Mouse (Mus musculus): ENCODE measurements around the gene Slc5a5. TPM values are rescaled to one million over a fixed set of nuclear protein-coding genes. Genes with fewer than 3 reads are reported as not detected.
A peak's percentile ranks its signal among the peaks of the same experiment; 100 is the strongest.

Gene Slc5a5
- polyA plus RNA-seq, 1 experiment from 2014 or later = 1.9 TPM

DNA sequence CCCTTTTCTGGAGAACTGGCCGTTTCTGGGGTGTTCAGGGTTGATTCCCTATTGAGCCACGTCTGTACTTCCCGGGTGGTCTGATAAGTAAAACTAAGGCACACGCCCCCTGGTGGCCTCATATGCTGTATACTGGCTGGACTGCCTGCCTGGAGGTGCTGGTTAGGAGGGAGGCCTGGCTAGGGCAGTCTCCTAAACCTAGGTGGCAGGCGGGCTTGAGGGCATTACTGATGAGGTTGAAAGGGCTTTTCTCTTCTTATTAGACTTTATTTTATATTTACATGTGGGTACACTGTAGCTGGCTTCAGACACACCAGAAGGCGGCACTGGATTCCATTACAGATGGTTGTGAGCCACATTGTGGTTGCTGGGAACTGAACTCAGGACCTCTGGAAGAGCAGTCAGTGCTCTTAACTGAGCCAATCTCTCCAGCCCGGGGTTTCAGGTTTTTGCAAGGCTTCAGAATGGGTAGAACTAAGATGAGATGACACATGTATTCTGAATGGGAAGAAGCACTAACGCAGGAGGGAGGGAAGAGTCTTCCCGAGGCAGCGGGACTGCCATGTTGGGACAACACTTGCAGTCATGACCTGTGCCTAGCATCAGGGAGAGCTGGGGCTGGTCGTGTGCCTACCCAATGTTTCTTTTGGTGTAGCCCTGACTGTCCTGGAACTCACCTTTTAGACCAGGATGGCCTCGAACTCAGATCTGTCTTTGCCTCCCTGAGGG lies 1.3 kb upstream of the Slc5a5 start:
- H3K9me3 ChIP-seq (replicated peaks; ENCODE audit: control insufficient read depth, low read length, poor library complexity, severe bottlenecking) = no peaks in the 10 kb centered on the region
- no peak overlapping the region for H3K4me2 ChIP-seq (ENCODE audit: low read length)
- ATAC-seq = no peak
- 29% methylated on average over 12 of the region's 12 CpGs for WGBS
- H3K4me1 ChIP-seq (ENCODE audit: control insufficient read depth, insufficient read depth, low read length) = peaks cover 11% of the 10 kb centered on the region
- no peak overlapping the region for H3K27ac ChIP-seq (ENCODE audit: low read length)
- peaks cover 51% of the 10 kb centered on the region for H3K27me3 ChIP-seq (ENCODE audit: control insufficient read depth, insufficient read depth, low read depth, low read length)
- no peak overlapping the region for H3K9ac ChIP-seq (ENCODE audit: low read depth, low read length)
- peaks cover 25% of the 10 kb centered on the region for H3K36me3 ChIP-seq (ENCODE audit: control insufficient read depth, insufficient read depth, low read length)
- H3K4me3 ChIP-seq (ENCODE audit: low read depth, low read length) = no peak overlapping the region

- no peak for ATAC-seq
- WGBS = 32% methylated on average over 20 of the region's 20 CpGs
Observed at GRCm38 (mm10) chr8:70892896-70893655, 519 bp upstream of the Slc5a5 start.

GRCm38 (mm10) chr8:70891356-70891755 lies 1.2 kb downstream of the Slc5a5 start:
- Histone ChIP-seq H3K4me3 (ENCODE audit: low read depth, low read length) (no peak overlapping the region), H3K27ac (ENCODE audit: low read length) (no peak overlapping the region), H3K4me2 (ENCODE audit: low read length) (no peak overlapping the region), H3K27me3 (ENCODE audit: control insufficient read depth, insufficient read depth, low read depth, low read length) (peaks cover 51% of the 10 kb centered on the region), H3K36me3 (ENCODE audit: control insufficient read depth, insufficient read depth, low read length) (peaks cover 25% of the 10 kb centered on the region), H3K4me1 (ENCODE audit: control insufficient read depth, insufficient read depth, low read length) (peaks cover 9% of the 10 kb centered on the region), H3K9me3 (replicated peaks; ENCODE audit: control insufficient read depth, low read length, poor library complexity, severe bottlenecking) (no peaks in the 10 kb centered on the region), H3K9ac (ENCODE audit: low read depth, low read length) (no peak overlapping the region)
- no peak for ATAC-seq
- 12% methylated on average over 21 of the region's 21 CpGs for WGBS

More at GRCm38 (mm10) chr8:70892896-70893655, 519 bp upstream of the Slc5a5 start:
- Histone ChIP-seq H3K9ac (ENCODE audit: low read depth, low read length) (peak overlapping the region; percentile 34; the same call in 1 of the 2 replicates), H3K9me3 (replicated peaks; ENCODE audit: control insufficient read depth, low read length, poor library complexity, severe bottlenecking) (no peaks in the 10 kb centered on the region), H3K4me2 (ENCODE audit: low read length) (no peak overlapping the region), H3K27ac (ENCODE audit: low read length) (no peak overlapping the region), H3K4me3 (ENCODE audit: low read depth, low read length) (no peak overlapping the region), H3K4me1 (ENCODE audit: control insufficient read depth, insufficient read depth, low read length) (peaks cover 8% of the 10 kb centered on the region), H3K27me3 (ENCODE audit: control insufficient read depth, insufficient read depth, low read depth, low read length) (peaks cover 51% of the 10 kb centered on the region), H3K36me3 (ENCODE audit: control insufficient read depth, insufficient read depth, low read length) (peaks cover 25% of the 10 kb centered on the region)

DNA sequence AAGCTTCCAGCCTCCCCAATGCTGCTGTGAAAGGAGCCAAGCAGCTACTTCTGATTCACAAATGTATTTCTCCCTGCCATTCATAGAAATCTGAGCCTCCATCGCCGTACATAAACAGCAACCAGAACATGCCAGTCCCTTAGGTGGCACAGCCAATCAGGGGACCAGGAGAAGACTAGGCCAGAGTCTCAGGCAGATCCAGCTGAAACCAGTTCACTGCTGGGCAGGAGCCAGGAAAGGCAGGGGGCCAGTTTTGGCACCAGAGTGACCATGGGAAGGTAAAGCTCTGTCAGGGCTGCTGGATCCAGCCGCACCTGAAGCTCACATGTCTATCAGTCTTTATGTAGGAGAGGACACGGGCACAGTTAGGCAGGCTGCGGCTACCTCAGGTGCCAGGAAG lies 1.9 kb downstream of the Slc5a5 start:
- ATAC-seq = no peak
- H3K9ac ChIP-seq (ENCODE audit: low read depth, low read length) = no peak overlapping the region
- 92% methylated on average over 5 of the region's 5 CpGs for WGBS
- no peak overlapping the region for H3K4me2 ChIP-seq (ENCODE audit: low read length)
- no peaks in the 10 kb centered on the region for H3K9me3 ChIP-seq (replicated peaks; ENCODE audit: control insufficient read depth, low read length, poor library complexity, severe bottlenecking)
- peaks cover 25% of the 10 kb centered on the region for H3K36me3 ChIP-seq (ENCODE audit: control insufficient read depth, insufficient read depth, low read length)
- peaks cover 51% of the 10 kb centered on the region for H3K27me3 ChIP-seq (ENCODE audit: control insufficient read depth, insufficient read depth, low read depth, low read length)
- peaks cover 3% of the 10 kb centered on the region; the same call in 1 of the 2 replicates for H3K4me1 ChIP-seq (ENCODE audit: control insufficient read depth, insufficient read depth, low read length)
- no peak overlapping the region for H3K4me3 ChIP-seq (ENCODE audit: low read depth, low read length)
- no peak overlapping the region for H3K27ac ChIP-seq (ENCODE audit: low read length)

DNA sequence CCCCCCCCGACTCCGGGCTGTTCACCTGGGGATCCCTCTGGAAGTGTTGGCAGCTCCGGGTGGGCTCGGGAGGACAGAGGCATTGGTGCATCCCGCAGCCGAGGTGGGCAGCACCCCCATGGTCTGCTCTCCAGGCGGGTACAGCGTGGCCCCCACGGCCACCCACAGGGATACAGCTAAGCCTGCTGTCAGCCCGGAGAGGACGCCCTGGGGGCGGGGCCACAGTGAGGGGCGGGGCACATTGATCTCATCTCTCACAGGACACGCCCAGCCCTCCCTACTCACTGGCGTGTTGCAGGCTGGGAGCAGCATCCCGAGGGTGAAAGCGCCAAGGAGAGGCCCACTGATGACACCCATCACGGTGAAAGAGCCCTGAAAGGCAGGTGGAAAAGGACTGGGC lies 4.9 kb downstream of the Slc5a5 start:
- Histone ChIP-seq H3K9ac (ENCODE audit: low read depth, low read length) (no peak overlapping the region), H3K4me1 (ENCODE audit: control insufficient read depth, insufficient read depth, low read length) (peaks cover 3% of the 10 kb centered on the region; the same call in 1 of the 2 replicates), H3K4me3 (ENCODE audit: low read depth, low read length) (0 out of 2 replicates have a peak overlapping the region, but pooled peaks have one; percentile 6), H3K4me2 (ENCODE audit: low read length) (peak overlapping the region; percentile 26; the same call in 1 of the 2 replicates), H3K36me3 (ENCODE audit: control insufficient read depth, insufficient read depth, low read length) (no peaks in the 10 kb centered on the region), H3K27me3 (ENCODE audit: control insufficient read depth, insufficient read depth, low read depth, low read length) (peaks cover 28% of the 10 kb centered on the region), H3K9me3 (replicated peaks; ENCODE audit: control insufficient read depth, low read length, poor library complexity, severe bottlenecking) (no peaks in the 10 kb centered on the region), H3K27ac (ENCODE audit: low read length) (no peak overlapping the region)
- under 1% methylated on average over 10 of the region's 18 CpGs for WGBS
- no peak for ATAC-seq

DNA sequence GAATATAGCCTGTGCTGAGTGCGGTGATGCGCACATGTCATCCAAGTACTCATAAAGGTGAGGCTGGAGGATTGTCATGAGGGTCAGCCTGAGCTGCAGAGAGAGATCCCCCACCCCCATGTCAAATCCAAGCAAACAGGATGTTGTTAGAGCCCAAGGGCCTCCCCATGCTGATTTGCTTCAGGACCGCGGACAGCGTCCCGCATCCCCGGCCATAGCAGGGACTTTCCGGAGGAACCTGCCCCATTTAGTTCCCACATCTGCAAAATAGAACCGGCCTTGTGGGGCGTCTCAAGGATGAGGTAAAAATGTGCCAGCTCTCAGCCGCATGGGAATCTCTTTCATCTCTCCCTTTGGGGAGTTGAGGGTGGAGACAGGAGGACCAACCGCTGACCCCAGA lies 6.9 kb downstream of the Slc5a5 start:
- Histone ChIP-seq H3K4me2 (ENCODE audit: low read length) (no peak overlapping the region), H3K4me3 (ENCODE audit: low read depth, low read length) (no peak overlapping the region), H3K9me3 (replicated peaks; ENCODE audit: control insufficient read depth, low read length, poor library complexity, severe bottlenecking) (no peaks in the 10 kb centered on the region), H3K4me1 (ENCODE audit: control insufficient read depth, insufficient read depth, low read length) (0 out of 2 replicates have a peak, but pooled peaks cover 3% of the 10 kb centered on the region), H3K27ac (ENCODE audit: low read length) (no peak overlapping the region), H3K36me3 (ENCODE audit: control insufficient read depth, insufficient read depth, low read length) (no peaks in the 10 kb centered on the region), H3K27me3 (ENCODE audit: control insufficient read depth, insufficient read depth, low read depth, low read length) (peaks cover 8% of the 10 kb centered on the region), H3K9ac (ENCODE audit: low read depth, low read length) (no peak overlapping the region)
- ATAC-seq = no peak
- 19% methylated on average over 12 of the region's 12 CpGs for WGBS

DNA sequence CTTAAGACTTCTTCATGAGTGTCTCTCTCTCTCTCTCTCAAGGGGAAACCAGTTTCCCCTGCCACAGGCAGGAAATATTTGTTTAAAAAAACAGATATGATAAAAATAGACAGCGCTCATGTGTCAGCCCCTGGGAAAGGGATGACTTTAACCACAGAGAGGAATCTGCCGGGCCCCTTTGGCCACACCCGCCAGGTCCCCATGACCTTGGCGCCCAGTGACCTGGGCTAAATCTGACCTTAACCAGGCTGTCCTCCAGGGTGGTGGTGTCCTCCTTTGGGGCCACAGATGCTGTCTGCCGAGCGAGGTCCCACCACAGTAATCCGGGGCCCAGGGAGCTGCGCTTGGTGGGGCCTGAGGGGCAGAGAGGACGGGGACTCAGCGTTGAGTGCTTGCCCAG lies 7.9 kb downstream of the Slc5a5 start:
- WGBS = 88% methylated on average over 10 of the region's 10 CpGs
- H3K9me3 ChIP-seq (replicated peaks; ENCODE audit: control insufficient read depth, low read length, poor library complexity, severe bottlenecking) = no peaks in the 10 kb centered on the region
- no peaks in the 10 kb centered on the region; the same call in 1 of the 2 replicates for H3K27me3 ChIP-seq (ENCODE audit: control insufficient read depth, insufficient read depth, low read depth, low read length)
- H3K9ac ChIP-seq (ENCODE audit: low read depth, low read length) = no peak overlapping the region
- 0 out of 2 replicates have a peak, but pooled peaks cover 3% of the 10 kb centered on the region for H3K4me1 ChIP-seq (ENCODE audit: control insufficient read depth, insufficient read depth, low read length)
- no peaks in the 10 kb centered on the region for H3K36me3 ChIP-seq (ENCODE audit: control insufficient read depth, insufficient read depth, low read length)
- H3K4me3 ChIP-seq (ENCODE audit: low read depth, low read length) = no peak overlapping the region
- no peak overlapping the region for H3K4me2 ChIP-seq (ENCODE audit: low read length)
- no peak overlapping the region for H3K27ac ChIP-seq (ENCODE audit: low read length)
- ATAC-seq = no peak

GRCm38 (mm10) chr8:70884186-70884585 lies 8.4 kb downstream of the Slc5a5 start:
- Histone ChIP-seq H3K4me1 (ENCODE audit: control insufficient read depth, insufficient read depth, low read length) (0 out of 2 replicates have a peak, but pooled peaks cover 3% of the 10 kb centered on the region), H3K27ac (ENCODE audit: low read length) (no peak overlapping the region), H3K9me3 (replicated peaks; ENCODE audit: control insufficient read depth, low read length, poor library complexity, severe bottlenecking) (no peaks in the 10 kb centered on the region), H3K9ac (ENCODE audit: low read depth, low read length) (no peak overlapping the region), H3K36me3 (ENCODE audit: control insufficient read depth, insufficient read depth, low read length) (no peaks in the 10 kb centered on the region), H3K4me2 (ENCODE audit: low read length) (no peak overlapping the region), H3K27me3 (ENCODE audit: control insufficient read depth, insufficient read depth, low read depth, low read length) (no peaks in the 10 kb centered on the region; the same call in 1 of the 2 replicates), H3K4me3 (ENCODE audit: low read depth, low read length) (no peak overlapping the region)
- ATAC-seq = no peak
- 90% methylated on average over 4 of the region's 4 CpGs for WGBS

DNA sequence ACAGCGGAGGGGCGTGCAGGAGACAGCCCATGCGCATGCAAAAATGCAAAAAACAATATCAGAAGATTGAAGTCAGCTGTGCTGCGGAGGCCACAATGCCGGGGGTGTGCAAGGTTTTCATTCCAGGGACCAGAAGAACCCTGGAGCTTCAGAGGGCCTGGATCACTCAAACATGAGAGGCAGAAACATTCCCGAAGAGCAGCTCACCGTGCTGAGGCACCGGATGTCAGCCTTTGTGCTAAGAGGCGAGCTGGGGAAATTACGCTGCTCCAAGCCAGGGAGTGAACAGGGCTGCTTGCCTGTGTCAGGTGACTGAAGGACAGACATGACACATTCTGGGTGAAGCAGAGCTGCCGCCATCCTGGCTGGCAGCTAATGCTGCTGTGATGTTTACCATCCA lies 12.0 kb downstream of the Slc5a5 start:
- no peak overlapping the region for H3K4me3 ChIP-seq (ENCODE audit: low read depth, low read length)
- H3K27me3 ChIP-seq (ENCODE audit: control insufficient read depth, insufficient read depth, low read depth, low read length) = no peaks in the 10 kb centered on the region
- H3K9ac ChIP-seq (ENCODE audit: low read depth, low read length) = 0 out of 2 replicates have a peak overlapping the region, but pooled peaks have one; percentile 23
- no peak overlapping the region for H3K4me2 ChIP-seq (ENCODE audit: low read length)
- no peaks in the 10 kb centered on the region for H3K9me3 ChIP-seq (replicated peaks; ENCODE audit: control insufficient read depth, low read length, poor library complexity, severe bottlenecking)
- no peak overlapping the region for H3K27ac ChIP-seq (ENCODE audit: low read length)
- 38% methylated on average over 11 of the region's 11 CpGs for WGBS
- ATAC-seq = no peak
- H3K4me1 ChIP-seq (ENCODE audit: control insufficient read depth, insufficient read depth, low read length) = no peaks in the 10 kb centered on the region
- no peaks in the 10 kb centered on the region for H3K36me3 ChIP-seq (ENCODE audit: control insufficient read depth, insufficient read depth, low read length)
